Mouse (Mus musculus) kidney, embryonic 15.5 days (tissue): ENCODE results near the gene Spon2. TPM values are rescaled to one million over a fixed set of nuclear protein-coding genes. Genes with fewer than 3 reads are reported as not detected.

Experiments
- ATAC-seq: fragments of 200-750 bp; cut with Nextera tagmentation; replicated peaks from 2 replicates; pipeline ENCODE4 v1.8.0; 2017; ENCODE audit warnings: moderate TSS enrichment; ENCODE audit not compliant: low FRiP score
- H3K27ac ChIP-seq: fragments of 300-500 bp; sonication (generic); 2 replicates; pipeline ENCODE4 v1.5.1; 2015; ENCODE audit warnings: mild to moderate bottlenecking, inconsistent platforms
- H3K27me3 ChIP-seq: fragments of 300-500 bp; sonication (generic); 2 replicates; pipeline ENCODE4 v1.6.1; 2015; ENCODE audit warnings: inconsistent platforms
- H3K36me3 ChIP-seq: fragments of 300-500 bp; sonication (generic); 2 replicates; pipeline ENCODE4 v1.6.1; 2015; ENCODE audit warnings: inconsistent platforms
- H3K4me1 ChIP-seq: fragments of 300-500 bp; sonication (generic); 2 replicates; pipeline ENCODE4 v1.6.1; 2015; ENCODE audit warnings: inconsistent platforms
- H3K4me2 ChIP-seq: fragments of 300-500 bp; sonication (generic); 2 replicates; pipeline ENCODE4 v1.6.1; 2015; ENCODE audit warnings: moderate library complexity, mild to moderate bottlenecking, inconsistent platforms
- H3K4me3 ChIP-seq: fragments of 300-500 bp; sonication (generic); replicated peaks from 2 replicates; pipeline ENCODE4 v1.5.1; 2015; ENCODE audit warnings: mild to moderate bottlenecking, inconsistent platforms
- H3K9ac ChIP-seq: fragments of 300-500 bp; sonication (generic); 2 replicates; pipeline ENCODE4 v1.6.1; 2015; ENCODE audit warnings: mild to moderate bottlenecking, inconsistent platforms
- H3K9me3 ChIP-seq: fragments of 300-500 bp; sonication (generic); replicated peaks from 2 replicates; pipeline ENCODE4 v1.6.1; 2016; ENCODE audit warnings: inconsistent platforms
- WGBS: fragments of 180-500 bp; shearing (Covaris S2); methylation state at CpG from one replicate; pipeline ENCODE4 v1.1.7; 2015; ENCODE audit warnings: mixed read lengths; 5-methylcytosine and 5-hydroxymethylcytosine counted together
- polyA plus RNA-seq: library from polyadenylated mRNA; unstranded; fragments of >200 nt; fragmentation: Nextera tagmentation; extraction: Ambion mirVana; gene quantifications from 2 replicates; pipeline ENCODE4 v1.2.1, GENCODE M21; 2015

Spon2 gene
- polyA plus RNA-seq, 1 experiment from 2014 or later: 13.2 TPM

DNA sequence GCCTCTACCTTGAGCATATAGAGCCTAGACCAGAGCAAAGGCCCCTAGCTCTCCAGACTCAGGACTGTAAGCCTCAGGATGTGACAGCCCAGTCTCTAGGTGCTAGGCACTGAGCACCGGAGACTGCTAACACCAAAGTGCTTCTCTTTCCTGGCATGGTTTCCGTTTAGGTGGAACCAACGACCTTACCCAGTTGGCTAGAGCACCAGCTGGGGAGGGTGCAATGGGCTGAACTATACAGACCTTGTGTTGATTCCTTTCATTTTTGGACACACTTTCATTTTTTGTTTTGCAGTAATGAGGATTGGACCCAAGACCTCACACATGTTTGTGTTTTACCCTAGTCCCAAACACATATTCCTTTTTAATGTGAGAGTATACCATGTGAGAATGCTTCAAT, 7.7 kb downstream of the Spon2 start:
- ATAC-seq: no peak
- Histone ChIP-seq H3K27me3 (no peaks in the 10 kb centered on the region), H3K9me3 (no peaks in the 10 kb centered on the region), H3K4me2 (no peak overlapping the region), H3K9ac (no peak overlapping the region), H3K27ac (no peak overlapping the region), H3K36me3 (no peaks in the 10 kb centered on the region), H3K4me3 (no peak overlapping the region), H3K4me1 (no peaks in the 10 kb centered on the region)
- 91% methylated on average over 3 of the region's 3 CpGs for WGBS

DNA sequence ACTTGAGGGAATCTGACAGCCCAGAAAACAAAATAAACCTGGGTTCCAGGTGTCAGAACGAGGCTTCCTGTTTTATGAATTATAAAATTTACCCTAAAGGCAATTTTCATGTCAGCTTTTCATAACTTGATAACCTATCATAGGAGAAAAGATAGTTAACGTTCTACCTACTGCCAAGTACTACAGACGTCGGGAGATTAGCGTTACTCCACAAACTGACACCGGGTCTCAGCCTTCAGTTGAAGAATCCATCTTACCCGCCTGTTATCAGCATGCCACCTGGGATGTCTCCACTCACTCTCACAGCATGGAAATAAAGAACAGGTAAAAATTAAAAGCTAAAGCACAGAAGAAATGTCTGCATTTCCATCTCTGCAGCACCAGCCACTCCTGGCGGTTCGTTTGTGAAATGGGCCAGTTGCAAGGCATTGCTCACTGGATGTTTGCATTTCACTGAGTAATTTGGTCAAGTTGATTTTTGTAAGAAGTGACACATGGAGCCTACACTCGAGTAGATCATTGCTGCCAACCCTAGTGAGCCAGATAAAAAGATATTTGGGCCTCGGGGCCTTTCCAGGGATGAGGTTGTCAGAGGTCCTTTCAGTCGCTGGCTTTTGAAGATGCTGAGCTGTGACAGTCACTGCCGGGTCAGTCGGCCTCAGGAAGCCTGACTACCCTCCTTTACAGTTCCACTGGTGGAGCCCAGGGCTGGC, 9.6 kb downstream of the Spon2 start:
- 74% methylated on average over 14 of the region's 14 CpGs for WGBS
- Histone ChIP-seq H3K9ac (no peak overlapping the region), H3K4me2 (no peak overlapping the region), H3K27me3 (no peaks in the 10 kb centered on the region), H3K4me3 (no peak overlapping the region), H3K36me3 (no peaks in the 10 kb centered on the region), H3K9me3 (no peaks in the 10 kb centered on the region), H3K27ac (no peak overlapping the region), H3K4me1 (peaks cover 5% of the 10 kb centered on the region)
- ATAC-seq: no peak

DNA sequence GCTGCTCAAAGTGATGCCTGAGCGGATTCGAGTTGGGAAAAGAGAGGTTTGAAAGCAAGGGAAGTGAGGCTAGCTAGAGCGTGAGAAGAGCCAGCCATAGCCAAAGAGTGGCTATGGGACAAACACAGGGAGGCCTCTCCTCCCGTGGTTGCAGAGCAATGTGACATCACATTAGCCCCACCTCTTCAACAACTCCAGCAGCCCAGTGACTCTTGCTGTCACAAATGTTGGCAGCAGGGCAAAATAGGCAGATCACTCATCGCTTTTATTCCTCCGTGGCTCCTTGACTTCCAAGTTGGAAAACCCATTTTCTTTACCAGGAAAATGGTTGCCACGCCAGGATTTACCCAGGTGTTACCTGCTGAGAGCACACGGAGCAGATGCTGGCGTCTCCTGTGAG, 11.1 kb downstream of the Spon2 start:
- Histone ChIP-seq H3K36me3 (no peaks in the 10 kb centered on the region), H3K4me2 (no peak overlapping the region), H3K27me3 (no peaks in the 10 kb centered on the region), H3K9me3 (no peaks in the 10 kb centered on the region), H3K4me1 (peaks cover 5% of the 10 kb centered on the region), H3K9ac (no peak overlapping the region), H3K4me3 (no peak overlapping the region), H3K27ac (no peak overlapping the region)
- WGBS: 64% methylated on average over 9 of the region's 9 CpGs
- no peak for ATAC-seq

DNA sequence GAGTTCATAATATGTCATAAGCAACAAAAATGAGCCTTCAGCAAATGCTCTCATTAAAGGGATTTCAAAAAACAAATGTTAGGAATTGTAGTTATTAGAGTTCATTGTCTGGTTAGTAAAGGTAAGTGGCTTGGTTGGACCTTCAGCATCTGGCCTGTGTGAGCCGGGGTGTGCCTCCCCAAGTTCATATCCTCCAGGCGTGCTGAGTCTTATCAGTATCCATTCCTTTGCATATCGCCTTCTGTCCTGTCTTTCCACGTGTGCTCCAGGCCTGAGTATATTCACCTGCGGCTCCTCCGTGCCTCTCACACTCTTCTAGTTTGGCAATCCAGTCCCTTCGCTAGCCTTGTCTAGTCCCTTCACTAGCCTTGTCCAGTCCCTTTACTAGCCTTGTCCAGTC, 11.9 kb downstream of the Spon2 start:
- 90% methylated on average over 7 of the region's 7 CpGs for WGBS
- H3K9me3 ChIP-seq: no peaks in the 10 kb centered on the region
- H3K9ac ChIP-seq: no peak overlapping the region
- no peaks in the 10 kb centered on the region for H3K27me3 ChIP-seq
- no peak overlapping the region for H3K4me3 ChIP-seq
- no peak overlapping the region for H3K4me2 ChIP-seq
- H3K36me3 ChIP-seq: no peaks in the 10 kb centered on the region
- peaks cover 5% of the 10 kb centered on the region for H3K4me1 ChIP-seq
- H3K27ac ChIP-seq: no peak overlapping the region
- no peak for ATAC-seq

DNA sequence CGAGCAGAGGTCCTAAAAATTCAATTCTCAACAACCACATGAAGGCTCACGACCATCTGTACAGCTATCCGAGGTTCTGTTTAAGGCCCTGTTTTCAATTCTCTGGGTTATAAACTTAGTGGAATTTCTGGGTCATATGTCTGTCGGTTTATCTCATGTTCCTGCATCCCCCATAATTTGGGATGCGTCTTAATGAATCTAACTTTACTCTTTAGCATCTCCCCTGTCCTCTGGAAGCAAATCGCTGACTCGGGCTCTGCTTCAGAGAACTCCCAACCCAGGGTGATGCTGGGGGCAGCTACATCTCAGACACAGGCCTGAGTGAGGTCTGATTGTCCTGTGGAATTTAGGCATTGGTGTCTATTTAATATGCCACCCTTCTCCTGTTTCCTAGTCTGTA, 14.0 kb downstream of the Spon2 start:
- Histone ChIP-seq H3K27ac (no peak overlapping the region), H3K9ac (no peak overlapping the region), H3K4me3 (no peak overlapping the region), H3K9me3 (no peaks in the 10 kb centered on the region), H3K4me2 (peak overlapping the region; percentile 52), H3K27me3 (no peaks in the 10 kb centered on the region), H3K36me3 (no peaks in the 10 kb centered on the region), H3K4me1 (peaks cover 5% of the 10 kb centered on the region)
- no peak for ATAC-seq
- whole genome bisulfite sequencing: 55% methylated on average over 7 of the region's 7 CpGs

DNA sequence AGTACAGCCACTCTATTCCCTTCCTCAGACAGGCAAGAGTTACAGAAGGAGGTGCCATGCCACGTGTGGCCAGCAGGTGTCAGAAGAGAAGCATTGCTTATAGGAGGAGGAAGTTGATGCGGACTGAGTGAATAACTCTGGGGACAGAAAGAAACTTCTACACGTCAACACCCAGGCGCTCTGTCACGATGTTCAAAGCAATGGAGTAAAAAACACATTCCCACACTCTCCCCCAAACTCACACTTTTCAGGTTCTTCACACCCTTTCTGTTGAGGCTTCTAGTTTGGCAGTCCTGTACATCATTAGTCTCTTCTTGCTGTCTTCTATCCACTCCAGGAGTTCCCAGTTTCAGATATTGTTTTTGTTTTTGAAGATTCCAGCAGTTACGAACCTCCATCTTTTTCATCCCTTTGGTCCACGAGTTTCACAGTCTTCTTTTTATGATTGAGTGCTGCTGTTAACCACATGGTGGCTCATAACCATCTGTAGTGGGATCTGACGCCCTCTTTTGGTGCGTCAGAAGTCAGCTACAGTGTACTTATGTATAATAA, 14.5 kb downstream of the Spon2 start:
- Histone ChIP-seq H3K9me3 (no peaks in the 10 kb centered on the region), H3K27me3 (no peaks in the 10 kb centered on the region), H3K4me3 (peak overlapping the region; percentile 25), H3K4me2 (peak overlapping the region; percentile 52), H3K4me1 (peaks cover 5% of the 10 kb centered on the region), H3K36me3 (no peaks in the 10 kb centered on the region), H3K27ac (no peak overlapping the region), H3K9ac (peak overlapping the region; percentile 14; the same call in 1 of the 2 replicates)
- 11% methylated on average over 9 of the region's 9 CpGs for whole genome bisulfite sequencing
- ATAC-seq: peak; percentile 77

DNA sequence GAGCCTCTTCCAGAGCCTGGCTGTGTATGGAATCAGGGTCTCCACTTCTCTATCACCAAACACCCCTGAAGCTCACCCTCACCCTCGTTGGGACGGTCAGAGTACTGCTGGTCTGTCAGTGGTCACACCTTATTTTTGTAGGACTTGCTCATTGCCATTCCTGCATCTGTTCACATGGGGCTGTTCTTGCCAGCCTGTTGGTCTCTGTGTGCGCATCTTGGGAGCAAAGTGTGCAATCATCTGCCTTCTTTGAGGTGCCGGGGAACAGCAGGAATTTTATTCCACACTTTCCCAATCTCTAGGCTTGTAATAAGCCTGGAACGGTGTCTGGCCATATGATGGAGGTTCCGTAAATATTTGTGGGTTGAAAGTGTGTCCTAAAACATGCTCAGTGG, 15.1 kb downstream of the Spon2 start:
- H3K27ac ChIP-seq: no peak overlapping the region
- peaks cover 5% of the 10 kb centered on the region for H3K4me1 ChIP-seq
- no peaks in the 10 kb centered on the region for H3K9me3 ChIP-seq
- no peak for ATAC-seq
- H3K9ac ChIP-seq: no peak overlapping the region
- H3K36me3 ChIP-seq: no peaks in the 10 kb centered on the region
- no peak overlapping the region for H3K4me2 ChIP-seq
- no peak overlapping the region for H3K4me3 ChIP-seq
- H3K27me3 ChIP-seq: no peaks in the 10 kb centered on the region
- 81% methylated on average over 6 of the region's 6 CpGs for WGBS

DNA sequence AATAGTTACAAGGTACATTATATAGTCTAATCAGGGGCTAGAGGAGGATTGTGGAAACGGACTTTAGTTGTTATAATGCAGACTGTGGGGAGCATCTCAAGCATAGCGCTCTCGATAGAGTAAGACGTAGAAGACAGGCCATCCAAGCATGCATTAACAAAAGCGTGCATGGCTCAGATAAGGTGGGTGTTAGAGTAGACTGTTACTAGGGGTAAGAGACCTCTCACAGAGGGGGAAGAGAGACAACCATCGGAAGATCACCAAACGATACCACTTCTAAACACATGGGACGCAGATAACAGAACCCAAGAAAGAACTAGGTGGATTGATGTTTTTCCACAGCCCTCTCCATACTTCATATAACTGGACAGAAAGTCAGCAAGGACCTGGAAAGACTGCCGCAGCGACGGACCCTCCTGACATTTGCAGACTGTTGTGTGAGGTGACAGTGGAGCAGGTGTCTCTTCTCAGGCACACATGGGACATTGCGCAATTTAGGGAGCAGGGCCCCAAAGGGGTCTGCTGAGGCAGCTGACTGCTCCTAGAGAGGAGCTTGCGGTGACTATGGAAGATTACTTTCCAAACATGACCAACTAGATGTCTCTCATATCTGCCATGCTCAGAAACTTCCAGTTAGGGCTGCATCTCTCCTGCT, 15.6 kb downstream of the Spon2 start:
- no peaks in the 10 kb centered on the region for H3K36me3 ChIP-seq
- H3K27ac ChIP-seq: no peak overlapping the region
- no peaks in the 10 kb centered on the region for H3K27me3 ChIP-seq
- 75% methylated on average over 13 of the region's 13 CpGs for WGBS
- no peaks in the 10 kb centered on the region for H3K9me3 ChIP-seq
- ATAC-seq: no peak
- H3K4me3 ChIP-seq: no peak overlapping the region
- H3K4me1 ChIP-seq: peaks cover 5% of the 10 kb centered on the region
- H3K4me2 ChIP-seq: no peak overlapping the region
- H3K9ac ChIP-seq: no peak overlapping the region

DNA sequence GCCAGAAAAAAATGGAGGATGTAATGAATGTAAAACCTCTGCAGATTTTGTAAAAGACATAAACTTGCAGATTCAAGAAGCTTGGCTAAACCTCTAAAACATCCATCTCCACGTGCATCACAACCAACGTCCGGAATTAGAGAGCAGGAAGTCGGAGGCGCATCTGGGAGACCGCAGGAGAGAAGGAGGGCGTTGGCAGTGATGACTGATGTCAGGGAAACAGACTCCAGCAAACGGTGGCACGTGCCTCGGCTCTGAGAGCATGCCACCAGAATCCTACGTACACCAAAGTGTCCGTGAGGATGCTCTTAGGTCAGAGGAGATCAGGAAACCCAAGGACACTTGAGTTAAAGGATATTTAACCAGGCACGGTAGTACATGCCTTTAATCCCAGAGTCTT, 16.6 kb downstream of the Spon2 start:
- WGBS: 61% methylated on average over 13 of the region's 13 CpGs
- ATAC-seq: no peak
- no peaks in the 10 kb centered on the region for H3K27me3 ChIP-seq
- H3K27ac ChIP-seq: no peak overlapping the region
- no peak overlapping the region for H3K4me2 ChIP-seq
- H3K36me3 ChIP-seq: no peaks in the 10 kb centered on the region
- no peak overlapping the region for H3K9ac ChIP-seq
- peaks cover 5% of the 10 kb centered on the region for H3K4me1 ChIP-seq
- H3K9me3 ChIP-seq: no peaks in the 10 kb centered on the region
- H3K4me3 ChIP-seq: no peak overlapping the region

DNA sequence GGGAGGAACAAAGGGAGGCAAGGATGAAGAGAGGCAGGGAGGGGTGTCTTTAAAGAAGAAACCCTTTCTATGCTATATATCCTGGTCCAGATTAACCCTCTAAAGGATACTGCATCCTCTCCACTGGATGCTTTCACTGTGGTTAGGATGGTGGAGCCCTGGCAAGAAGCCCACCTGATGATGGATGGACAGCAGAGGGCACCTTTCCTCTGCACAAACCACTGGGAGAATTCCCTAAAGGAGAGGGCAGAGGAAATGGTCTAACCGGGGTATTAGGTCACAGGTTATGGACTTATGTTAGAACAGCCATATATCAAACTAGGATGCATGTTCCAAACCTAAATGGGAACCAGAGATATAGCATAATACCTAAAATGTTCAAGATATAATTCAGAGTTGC, 18.2 kb downstream of the Spon2 start:
- Histone ChIP-seq H3K4me3 (no peak overlapping the region), H3K27ac (no peak overlapping the region), H3K4me1 (peaks cover 5% of the 10 kb centered on the region), H3K4me2 (no peak overlapping the region), H3K36me3 (no peaks in the 10 kb centered on the region), H3K27me3 (no peaks in the 10 kb centered on the region), H3K9ac (no peak overlapping the region), H3K9me3 (no peaks in the 10 kb centered on the region)
- no peak for ATAC-seq
- 19% methylated on average over 1 of the region's 1 CpGs for WGBS

DNA sequence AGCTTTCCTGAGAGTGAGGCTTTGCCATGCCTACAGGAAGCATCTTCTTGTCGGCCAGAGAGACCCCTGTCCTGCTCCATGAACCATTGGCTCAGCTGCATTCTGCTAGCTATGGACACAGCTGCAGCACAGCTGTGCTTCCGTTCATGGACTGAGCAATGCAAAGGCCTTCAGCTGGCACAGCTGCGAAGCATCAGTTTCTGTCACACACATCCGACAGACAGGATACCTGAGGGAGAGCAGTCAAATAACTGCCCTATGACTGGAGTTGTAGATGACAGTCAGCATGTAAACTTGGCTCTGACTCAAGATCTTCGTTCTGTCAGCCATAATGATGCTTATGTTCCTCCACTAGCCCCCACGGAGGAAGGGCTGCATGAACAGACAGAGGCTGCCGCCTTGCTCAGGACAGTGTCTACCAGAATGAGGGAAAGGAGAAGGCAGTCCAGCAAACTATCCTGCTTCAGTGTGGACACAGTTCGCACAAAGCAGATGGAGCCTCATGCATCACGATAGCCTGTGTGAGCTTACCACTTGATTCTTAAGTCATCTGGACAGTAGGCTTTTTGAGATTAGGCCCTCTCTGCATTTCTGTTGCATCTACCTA, 22.9 kb downstream of the Spon2 start:
- WGBS: 63% methylated on average over 9 of the region's 9 CpGs
- Histone ChIP-seq H3K9me3 (no peaks in the 10 kb centered on the region), H3K36me3 (no peaks in the 10 kb centered on the region), H3K9ac (no peak overlapping the region), H3K4me3 (no peak overlapping the region), H3K4me2 (no peak overlapping the region), H3K27me3 (no peaks in the 10 kb centered on the region), H3K4me1 (peaks cover 6% of the 10 kb centered on the region), H3K27ac (no peak overlapping the region)
- ATAC-seq: 0 out of 2 replicates have a peak, but pooled peaks have one; percentile 18

DNA sequence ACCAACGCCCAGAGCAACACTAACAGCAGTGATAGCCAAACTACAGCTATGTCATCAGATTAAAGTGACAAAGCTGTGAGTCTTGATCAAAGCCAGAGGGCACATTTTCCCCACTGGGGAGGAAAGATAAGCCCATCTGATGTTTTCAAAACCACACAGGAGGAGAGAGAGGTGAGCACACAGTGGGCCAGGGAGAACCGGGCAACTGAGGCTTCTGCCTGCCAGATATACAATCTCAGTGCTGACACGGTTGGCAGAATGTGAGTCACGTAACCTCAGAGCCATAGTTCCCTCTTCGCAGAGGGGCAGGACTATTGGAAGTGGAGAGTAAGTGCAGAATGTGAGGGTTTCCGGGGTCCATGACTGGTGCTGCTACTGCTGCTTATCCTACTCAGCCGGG, 24.7 kb downstream of the Spon2 start:
- Histone ChIP-seq H3K9ac (no peak overlapping the region), H3K9me3 (no peaks in the 10 kb centered on the region), H3K36me3 (no peaks in the 10 kb centered on the region), H3K4me2 (no peak overlapping the region), H3K4me3 (no peak overlapping the region), H3K27ac (no peak overlapping the region), H3K27me3 (no peaks in the 10 kb centered on the region), H3K4me1 (peaks cover 6% of the 10 kb centered on the region)
- 27% methylated on average over 7 of the region's 7 CpGs for WGBS
- ATAC-seq: no peak
